Mouse (Mus musculus) kidney, adult 11 months (tissue): ENCODE data around the gene Ptpdc1.

Experiments used
- DNase-seq: peaks from one replicate; pipeline ENCODE4 v3.0.0; 2022

Ptpdc1 gene

GRCm38 (mm10) chr13:48625433-48626184, at the start of gene Ptpdc1:
TSS of gene Ptpdc1 (minus strand) at chr13:48625664.
- peak; percentile 97 for DNase-seq

GRCm38 (mm10) chr13:48674609-48675008, 49.1 kb upstream of the Ptpdc1 start:
- DNase-seq: no peak

- no peak for DNase-seq
These were observed 46.9 kb upstream of the Ptpdc1 start for GRCm38 (mm10) chr13:48672312-48672840.

- DNase-seq: no peak
These were observed 43.6 kb upstream of the Ptpdc1 start for GRCm38 (mm10) chr13:48668976-48669534.

- no peak for DNase-seq
These were observed 42.9 kb upstream of the Ptpdc1 start for GRCm38 (mm10) chr13:48668091-48668975.

GRCm38 (mm10) chr13:48667461-48667860, 42.0 kb upstream of the Ptpdc1 start:
- DNase-seq: no peak

- DNase-seq: no peak
These were observed 40.5 kb upstream of the Ptpdc1 start for GRCm38 (mm10) chr13:48665656-48666597.

- no peak for DNase-seq
These were observed 39.6 kb upstream of the Ptpdc1 start for GRCm38 (mm10) chr13:48664916-48665655.

- no peak for DNase-seq
These were observed 38.5 kb upstream of the Ptpdc1 start for GRCm38 (mm10) chr13:48663988-48664339.

- no peak for DNase-seq
These were observed 37.9 kb upstream of the Ptpdc1 start for GRCm38 (mm10) chr13:48663211-48663987.

- no peak for DNase-seq
These were observed 37.1 kb upstream of the Ptpdc1 start, which contains the start of gene Barx1 for GRCm38 (mm10) chr13:48662431-48663143. TSS of gene Barx1 (plus strand) at chr13:48662998.

- DNase-seq: no peak
These were observed 36.1 kb upstream of the Ptpdc1 start for GRCm38 (mm10) chr13:48661561-48661960.

GRCm38 (mm10) chr13:48660741-48661140, 35.3 kb upstream of the Ptpdc1 start:
- no peak for DNase-seq

GRCm38 (mm10) chr13:48660221-48660734, 34.8 kb upstream of the Ptpdc1 start:
- DNase-seq: no peak

GRCm38 (mm10) chr13:48659254-48660220, 34.1 kb upstream of the Ptpdc1 start:
- DNase-seq: no peak

- no peak for DNase-seq
These were observed 33.3 kb upstream of the Ptpdc1 start for GRCm38 (mm10) chr13:48658588-48659253.

- DNase-seq: no peak
These were observed 32.3 kb upstream of the Ptpdc1 start for GRCm38 (mm10) chr13:48657791-48658190.

GRCm38 (mm10) chr13:48655637-48656036, 30.2 kb upstream of the Ptpdc1 start:
- peak; percentile 28 for DNase-seq
